Mouse (Mus musculus): ENCODE data around the gene Chpf2. TPM values are rescaled to one million over a fixed set of nuclear protein-coding genes. Genes with fewer than 3 reads are reported as not detected.

The Chpf2 gene
- polyA plus RNA-seq, 1 experiment from 2014 or later: 19.2 TPM

DNA sequence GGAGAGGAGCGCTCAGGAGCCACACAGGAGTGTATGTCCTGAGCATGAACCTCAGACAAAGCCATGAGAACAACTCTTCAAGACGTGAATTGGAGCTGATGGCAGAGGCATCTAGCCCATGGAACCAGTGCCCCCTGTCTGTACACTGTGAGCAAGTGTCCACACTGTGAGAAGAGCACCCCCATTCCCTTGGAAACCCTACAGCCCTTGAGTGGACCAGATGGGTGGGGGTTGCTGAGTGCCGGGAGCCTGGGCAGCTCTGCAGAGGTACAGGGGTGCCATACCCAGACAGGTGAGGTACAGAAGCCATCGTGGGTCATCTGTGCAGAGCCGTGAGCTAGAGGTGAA lies 25.7 kb downstream of the Chpf2 start:
- no peaks in the 10 kb centered on the region; the same call in 1 of the 2 replicates for H3K4me1 ChIP-seq (replicated peaks; ENCODE audit: control insufficient read depth, insufficient read depth)
- 73% methylated on average over 5 of the region's 5 CpGs for WGBS
- ATAC-seq (ENCODE audit: low FRiP score, low TSS enrichment): peak; percentile 7; the same call in 1 of the 2 replicates
- no peak overlapping the region for H3K27ac ChIP-seq (replicated peaks)
- no peaks in the 10 kb centered on the region for H3K27me3 ChIP-seq (ENCODE audit: control insufficient read depth, insufficient read depth, low read length)
- H3K4me2 ChIP-seq (replicated peaks; ENCODE audit: low read depth): no peak overlapping the region
- no peak for DNase-seq (ENCODE audit: low spot score)
- no peak overlapping the region for H3K9ac ChIP-seq (ENCODE audit: low read length)
- no peaks in the 10 kb centered on the region for H3K9me3 ChIP-seq (ENCODE audit: control insufficient read depth, low read length)
- no peak overlapping the region for H3K4me3 ChIP-seq (ENCODE audit: low read depth, low read length)
- TF ChIP-seq EP300 (optimal IDR thresholded peaks at IDR 0.05) (no peak), CTCF (IDR thresholded peaks at IDR 0.05; ENCODE audit: low read depth) (peak; percentile 42)
- H3K36me3 ChIP-seq (ENCODE audit: control insufficient read depth, insufficient read depth, low read length): no peaks in the 10 kb centered on the region; the same call in 1 of the 2 replicates

DNA sequence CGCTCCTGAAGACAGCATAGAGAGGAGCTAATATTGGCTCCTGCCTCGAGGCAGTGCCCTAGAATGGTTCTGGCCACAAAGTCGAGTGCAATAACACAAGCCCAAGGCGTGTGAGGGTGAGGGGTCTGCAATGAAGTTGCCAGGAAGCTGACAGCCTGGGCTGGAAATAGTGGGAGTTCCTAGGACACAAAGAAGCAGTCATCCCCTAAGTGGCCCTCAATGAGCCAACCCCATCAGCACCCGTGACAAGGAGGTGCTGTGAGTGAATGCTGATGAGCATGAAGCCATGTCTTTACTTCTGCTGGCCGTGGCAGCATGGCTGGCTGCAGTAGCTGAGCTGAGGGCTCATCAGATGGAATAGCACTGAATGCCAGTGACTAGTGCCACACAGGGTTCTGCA lies 28.6 kb downstream of the Chpf2 start:
- WGBS: 78% methylated on average over 6 of the region's 6 CpGs
- DNase-seq (ENCODE audit: low spot score) (no peak), ATAC-seq (ENCODE audit: low FRiP score, low TSS enrichment) (no peak)
- H3K9ac ChIP-seq (ENCODE audit: low read length): no peak overlapping the region
- H3K4me2 ChIP-seq (replicated peaks; ENCODE audit: low read depth): no peak overlapping the region
- no peaks in the 10 kb centered on the region for H3K27me3 ChIP-seq (ENCODE audit: control insufficient read depth, insufficient read depth, low read length)
- H3K27ac ChIP-seq (replicated peaks): no peak overlapping the region
- H3K36me3 ChIP-seq (ENCODE audit: control insufficient read depth, insufficient read depth, low read length): no peaks in the 10 kb centered on the region; the same call in 1 of the 2 replicates
- no peak overlapping the region for H3K4me3 ChIP-seq (ENCODE audit: low read depth, low read length)
- no peaks in the 10 kb centered on the region for H3K9me3 ChIP-seq (ENCODE audit: control insufficient read depth, low read length)
- TF ChIP-seq EP300 (optimal IDR thresholded peaks at IDR 0.05) (no peak), CTCF (IDR thresholded peaks at IDR 0.05; ENCODE audit: low read depth) (no peak)
- H3K4me1 ChIP-seq (replicated peaks; ENCODE audit: control insufficient read depth, insufficient read depth): no peaks in the 10 kb centered on the region; the same call in 1 of the 2 replicates

DNA sequence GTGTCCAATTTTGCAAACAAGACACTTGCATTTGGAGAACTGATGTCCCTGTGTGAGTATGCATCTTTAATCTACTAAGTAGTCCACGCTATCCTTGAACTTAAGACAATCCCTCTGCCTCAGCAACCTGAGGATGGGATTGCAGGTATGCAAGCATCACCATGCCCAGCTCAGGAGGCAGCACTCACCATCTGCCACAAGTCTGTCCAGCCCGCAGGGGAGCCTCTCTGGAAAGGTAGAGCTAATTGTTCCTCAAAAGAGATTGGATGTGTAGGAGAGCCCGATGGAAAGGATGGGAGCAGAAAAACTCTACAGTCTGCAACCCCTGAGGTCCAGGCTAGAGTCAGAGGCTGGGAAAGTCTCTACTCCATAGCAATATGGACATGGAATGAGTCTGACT lies 32.4 kb downstream of the Chpf2 start:
- H3K27me3 ChIP-seq (ENCODE audit: control insufficient read depth, insufficient read depth, low read length): no peaks in the 10 kb centered on the region
- H3K36me3 ChIP-seq (ENCODE audit: control insufficient read depth, insufficient read depth, low read length): no peaks in the 10 kb centered on the region; the same call in 1 of the 2 replicates
- DNase-seq (ENCODE audit: low spot score) (no peak), ATAC-seq (ENCODE audit: low FRiP score, low TSS enrichment) (no peak)
- no peak overlapping the region for H3K4me3 ChIP-seq (ENCODE audit: low read depth, low read length)
- 82% methylated on average over 3 of the region's 3 CpGs for WGBS
- H3K9ac ChIP-seq (ENCODE audit: low read length): no peak overlapping the region
- no peak overlapping the region for H3K4me2 ChIP-seq (replicated peaks; ENCODE audit: low read depth)
- no peaks in the 10 kb centered on the region for H3K9me3 ChIP-seq (ENCODE audit: control insufficient read depth, low read length)
- no peak for TF ChIP-seq EP300 (optimal IDR thresholded peaks at IDR 0.05)
- TF ChIP-seq CTCF (IDR thresholded peaks at IDR 0.05; ENCODE audit: low read depth): no peak
- H3K27ac ChIP-seq (replicated peaks): no peak overlapping the region
- H3K4me1 ChIP-seq (replicated peaks; ENCODE audit: control insufficient read depth, insufficient read depth): no peaks in the 10 kb centered on the region

DNA sequence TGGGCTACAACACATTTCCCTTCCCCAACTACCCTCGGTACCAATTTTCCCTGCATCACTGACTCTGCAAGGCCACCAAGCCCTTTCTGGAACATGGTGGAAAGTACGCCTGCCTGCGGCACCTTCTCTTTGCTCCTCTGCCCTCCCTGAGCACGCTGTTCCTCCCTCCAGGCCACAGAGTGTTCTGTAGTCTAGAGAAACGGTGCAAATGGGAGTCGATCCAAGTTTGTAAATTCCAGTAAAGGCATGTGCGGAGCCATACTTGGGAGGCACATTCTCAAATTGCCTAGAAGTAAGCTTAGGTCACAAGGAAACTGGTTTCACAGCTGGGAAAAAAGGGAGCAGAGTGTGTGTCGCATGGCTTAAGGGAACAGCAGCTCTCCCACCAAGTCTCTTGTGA lies 33.6 kb downstream of the Chpf2 start:
- ATAC-seq (ENCODE audit: low FRiP score, low TSS enrichment) (no peak), DNase-seq (ENCODE audit: low spot score) (no peak)
- Histone ChIP-seq H3K27me3 (ENCODE audit: control insufficient read depth, insufficient read depth, low read length) (no peaks in the 10 kb centered on the region), H3K9ac (ENCODE audit: low read length) (no peak overlapping the region), H3K27ac (replicated peaks) (no peak overlapping the region), H3K4me2 (replicated peaks; ENCODE audit: low read depth) (no peak overlapping the region), H3K36me3 (ENCODE audit: control insufficient read depth, insufficient read depth, low read length) (no peaks in the 10 kb centered on the region), H3K9me3 (ENCODE audit: control insufficient read depth, low read length) (no peaks in the 10 kb centered on the region), H3K4me3 (ENCODE audit: low read depth, low read length) (no peak overlapping the region), H3K4me1 (replicated peaks; ENCODE audit: control insufficient read depth, insufficient read depth) (no peaks in the 10 kb centered on the region)
- WGBS: 50% methylated on average over 8 of the region's 8 CpGs
- no peak for TF ChIP-seq CTCF (IDR thresholded peaks at IDR 0.05; ENCODE audit: low read depth)
- TF ChIP-seq EP300 (optimal IDR thresholded peaks at IDR 0.05): no peak

DNA sequence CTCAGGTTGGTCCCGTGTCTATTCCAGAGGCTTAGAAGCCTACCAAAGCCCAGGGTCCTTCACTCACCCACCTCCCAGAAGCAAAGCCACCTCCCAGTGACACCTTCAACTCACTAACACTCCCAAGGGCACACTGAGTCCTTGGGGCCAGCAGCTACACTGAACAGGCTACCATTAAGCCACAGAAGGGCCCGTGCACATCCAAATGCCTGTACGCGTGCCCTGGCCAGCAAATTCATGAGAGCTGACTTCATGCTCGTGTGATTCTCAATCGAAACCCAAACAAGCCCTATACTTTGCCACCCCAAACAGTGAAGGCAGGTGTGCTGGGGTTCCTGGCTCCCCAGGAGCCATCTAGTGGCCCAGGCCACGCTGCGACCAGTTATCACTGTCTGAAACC lies 34.1 kb downstream of the Chpf2 start:
- no peaks in the 10 kb centered on the region for H3K9me3 ChIP-seq (ENCODE audit: control insufficient read depth, low read length)
- DNase-seq (ENCODE audit: low spot score) (no peak), ATAC-seq (ENCODE audit: low FRiP score, low TSS enrichment) (no peak)
- H3K4me2 ChIP-seq (replicated peaks; ENCODE audit: low read depth): no peak overlapping the region
- 71% methylated on average over 8 of the region's 8 CpGs for WGBS
- TF ChIP-seq CTCF (IDR thresholded peaks at IDR 0.05; ENCODE audit: low read depth) (no peak), EP300 (optimal IDR thresholded peaks at IDR 0.05) (no peak)
- H3K9ac ChIP-seq (ENCODE audit: low read length): no peak overlapping the region
- no peaks in the 10 kb centered on the region for H3K4me1 ChIP-seq (replicated peaks; ENCODE audit: control insufficient read depth, insufficient read depth)
- no peaks in the 10 kb centered on the region for H3K36me3 ChIP-seq (ENCODE audit: control insufficient read depth, insufficient read depth, low read length)
- H3K27me3 ChIP-seq (ENCODE audit: control insufficient read depth, insufficient read depth, low read length): no peaks in the 10 kb centered on the region
- H3K27ac ChIP-seq (replicated peaks): no peak overlapping the region
- H3K4me3 ChIP-seq (ENCODE audit: low read depth, low read length): no peak overlapping the region

DNA sequence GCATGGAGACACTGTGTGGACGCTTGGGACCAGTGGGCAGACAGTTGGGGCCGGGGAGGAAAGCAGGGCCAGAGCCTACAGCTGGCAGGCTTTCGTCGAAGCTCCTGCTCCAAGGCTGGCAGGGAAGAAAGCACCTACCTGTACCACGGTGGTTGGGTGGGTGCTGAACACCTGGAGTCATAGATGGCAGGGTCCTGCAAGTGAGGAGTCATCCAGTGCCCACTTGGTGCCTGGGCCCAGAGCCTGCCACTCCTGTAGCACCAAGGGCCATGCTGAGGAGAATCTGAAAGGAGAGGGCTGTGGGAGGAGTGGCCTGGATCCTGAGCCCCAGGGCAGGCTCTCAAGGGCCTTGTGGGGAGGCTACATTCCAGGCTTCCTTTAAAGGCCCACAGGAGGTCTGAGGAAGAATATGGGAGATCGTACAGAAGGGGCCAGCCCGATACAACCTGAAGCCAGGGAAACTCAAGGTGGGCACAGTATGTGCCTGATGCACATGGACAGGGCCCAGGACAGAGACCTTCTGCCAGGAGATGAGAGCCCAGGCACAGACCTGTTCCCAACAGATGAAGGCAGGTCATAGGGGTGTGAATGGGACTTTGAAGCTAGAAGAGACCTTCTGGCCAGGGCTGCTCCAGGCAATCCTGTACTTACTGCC lies 36.0 kb downstream of the Chpf2 start:
- H3K27me3 ChIP-seq (ENCODE audit: control insufficient read depth, insufficient read depth, low read length): no peaks in the 10 kb centered on the region
- no peak for ATAC-seq (ENCODE audit: low FRiP score, low TSS enrichment)
- DNase-seq (ENCODE audit: low spot score): no peak
- no peaks in the 10 kb centered on the region for H3K9me3 ChIP-seq (ENCODE audit: control insufficient read depth, low read length)
- H3K27ac ChIP-seq (replicated peaks): no peak overlapping the region
- 77% methylated on average over 7 of the region's 7 CpGs for WGBS
- no peak for TF ChIP-seq CTCF (IDR thresholded peaks at IDR 0.05; ENCODE audit: low read depth)
- TF ChIP-seq EP300 (optimal IDR thresholded peaks at IDR 0.05): no peak
- H3K4me1 ChIP-seq (replicated peaks; ENCODE audit: control insufficient read depth, insufficient read depth): no peaks in the 10 kb centered on the region
- no peak overlapping the region for H3K4me3 ChIP-seq (ENCODE audit: low read depth, low read length)
- H3K36me3 ChIP-seq (ENCODE audit: control insufficient read depth, insufficient read depth, low read length): no peaks in the 10 kb centered on the region
- H3K4me2 ChIP-seq (replicated peaks; ENCODE audit: low read depth): no peak overlapping the region
- no peak overlapping the region for H3K9ac ChIP-seq (ENCODE audit: low read length)

Data from stomach, postnatal 0 days (tissue).